Mouse (Mus musculus): ENCODE results near the gene Wars.

- TF ChIP-seq EP300 (IDR thresholded peaks at IDR 0.05; ENCODE audit: low read depth) (no peak), CTCF (IDR thresholded peaks at IDR 0.05; ENCODE audit: low read depth) (no peak)
These were observed 61.1 kb downstream of the Wars start for GRCm38 (mm10) chr12:108832851-108833250.
